Mouse (Mus musculus) mesoderm, embryonic 11.5 days (tissue): ENCODE results near the gene Ciita.

Source experiments
- DNase-seq: peaks from one replicate; pipeline ENCODE4 v3.0.0-alpha.2; 2012; ENCODE audit warnings: low read depth, low spot score

Ciita gene

GRCm38 (mm10) chr16:10479857-10480256 is at the start of gene Ciita:
TSS of gene Ciita (plus strand) at chr16:10480059.
- DNase-seq, result no peak

- DNase-seq, result no peak
Measured at GRCm38 (mm10) chr16:10431911-10432310, 47.9 kb upstream of the Ciita start.

- DNase-seq, result no peak
Measured at GRCm38 (mm10) chr16:10432387-10432786, 47.5 kb upstream of the Ciita start.

- no peak for DNase-seq
Measured at GRCm38 (mm10) chr16:10433344-10433743, 46.5 kb upstream of the Ciita start.

GRCm38 (mm10) chr16:10436166-10436565 is 43.7 kb upstream of the Ciita start:
- DNase-seq, result no peak

GRCm38 (mm10) chr16:10438055-10438454 is 41.8 kb upstream of the Ciita start:
- no peak for DNase-seq

GRCm38 (mm10) chr16:10441328-10441727 is 38.5 kb upstream of the Ciita start:
- no peak for DNase-seq

GRCm38 (mm10) chr16:10441761-10442160 is 38.1 kb upstream of the Ciita start:
- no peak for DNase-seq

- no peak for DNase-seq
Measured at GRCm38 (mm10) chr16:10443723-10444122, 36.1 kb upstream of the Ciita start.

GRCm38 (mm10) chr16:10446573-10447263 is 33.1 kb upstream of the Ciita start:
- peak; percentile 37 for DNase-seq

- peak; percentile 91 for DNase-seq
Measured at GRCm38 (mm10) chr16:10447264-10447594, 32.6 kb upstream of the Ciita start, which contains the start of gene Tvp23a. TSS of gene Tvp23a (minus strand) at chr16:10447362.

- DNase-seq, result no peak
Measured at GRCm38 (mm10) chr16:10447781-10448180, 32.1 kb upstream of the Ciita start.

- DNase-seq, result no peak
Measured at GRCm38 (mm10) chr16:10448931-10449330, 30.9 kb upstream of the Ciita start.

GRCm38 (mm10) chr16:10451906-10452305 is 28.0 kb upstream of the Ciita start:
- DNase-seq, result no peak

- no peak for DNase-seq
Measured at GRCm38 (mm10) chr16:10452445-10452896, 27.4 kb upstream of the Ciita start.

- peak; percentile 13 for DNase-seq
Measured at GRCm38 (mm10) chr16:10453872-10454582, 25.8 kb upstream of the Ciita start.

- DNase-seq, result peak; percentile 49
Measured at GRCm38 (mm10) chr16:10454583-10454974, 25.3 kb upstream of the Ciita start.

GRCm38 (mm10) chr16:10460188-10460587 is 19.7 kb upstream of the Ciita start:
- DNase-seq, result no peak

GRCm38 (mm10) chr16:10461178-10461577 is 18.7 kb upstream of the Ciita start:
- no peak for DNase-seq

- no peak for DNase-seq
Measured at GRCm38 (mm10) chr16:10465011-10465681, 14.7 kb upstream of the Ciita start.

- DNase-seq, result no peak
Measured at GRCm38 (mm10) chr16:10467391-10468107, 12.3 kb upstream of the Ciita start.

- no peak for DNase-seq
Measured at GRCm38 (mm10) chr16:10468201-10468600, 11.7 kb upstream of the Ciita start.
